Mouse (Mus musculus) stomach, embryonic 14.5 days (tissue): Measurements from ENCODE around the gene Spg20. TPM values are rescaled to one million over a fixed set of nuclear protein-coding genes. Genes with fewer than 3 reads are reported as not detected.

Experiments
- ATAC-seq: fragments of 200-750 bp; cut with Nextera tagmentation; 2 replicates; pipeline ENCODE4 v1.8.0; 2017; ENCODE audit warnings: low read depth, moderate TSS enrichment; ENCODE audit not compliant: insufficient number of reproducible peaks, insufficient read depth, low FRiP score
- H3K27ac ChIP-seq: fragments of 300-500 bp; sonication (generic); 2 replicates; pipeline ENCODE4 v1.5.1; 2014; ENCODE audit warnings: mild to moderate bottlenecking, low read length, moderate library complexity, mixed read lengths
- H3K27me3 ChIP-seq: fragments of 300-500 bp; sonication (generic); 2 replicates; pipeline ENCODE4 v1.6.1; 2014; ENCODE audit warnings: low read length, control low read depth, mixed read lengths; ENCODE audit not compliant: control insufficient read depth, insufficient read depth
- H3K36me3 ChIP-seq: fragments of 300-500 bp; sonication (generic); 2 replicates; pipeline ENCODE4 v1.6.1; 2014; ENCODE audit warnings: mild to moderate bottlenecking, control low read depth, low read length, moderate library complexity, mixed read lengths; ENCODE audit not compliant: control insufficient read depth, insufficient read depth
- H3K4me1 ChIP-seq: fragments of 300-500 bp; sonication (generic); 2 replicates; pipeline ENCODE4 v1.6.1; 2014; ENCODE audit warnings: low read length, control low read depth, mixed read lengths; ENCODE audit not compliant: control insufficient read depth, insufficient read depth
- H3K4me2 ChIP-seq: fragments of 300-500 bp; sonication (generic); replicated peaks from 2 replicates; pipeline ENCODE4 v1.6.1; 2014; ENCODE audit warnings: low read depth, low read length, control low read depth
- H3K4me3 ChIP-seq: fragments of 300-500 bp; sonication (generic); 2 replicates; pipeline ENCODE4 v1.5.1; 2014; ENCODE audit warnings: low read depth, low read length, control low read depth
- H3K9ac ChIP-seq: fragments of 300-500 bp; sonication (generic); replicated peaks from 2 replicates; pipeline ENCODE4 v1.6.1; 2014; ENCODE audit warnings: low read depth, mild to moderate bottlenecking, control low read depth, low read length, moderate library complexity, mixed read lengths
- H3K9me3 ChIP-seq: fragments of 300-500 bp; sonication (generic); 2 replicates; pipeline ENCODE4 v1.6.1; 2016; ENCODE audit warnings: low read depth, low read length, control low read depth; ENCODE audit not compliant: control insufficient read depth
- whole genome bisulfite sequencing: fragments of 180-500 bp; shearing (Covaris S2); extraction: QIAGEN DNeasy Blood & Tissue Kit; methylation state at CpG from one replicate; pipeline ENCODE4 v1.1.7; 2014; 5-methylcytosine and 5-hydroxymethylcytosine counted together
- polyA plus RNA-seq: library from polyadenylated mRNA; unstranded; fragments of >200 nt; fragmentation: Nextera tagmentation; extraction: Ambion mirVana; gene quantifications from 2 replicates; pipeline ENCODE4 v1.2.1, GENCODE M21; 2014

The Spg20 gene
- polyA plus RNA-seq, 1 experiment from 2014 or later: 46.7 TPM

DNA sequence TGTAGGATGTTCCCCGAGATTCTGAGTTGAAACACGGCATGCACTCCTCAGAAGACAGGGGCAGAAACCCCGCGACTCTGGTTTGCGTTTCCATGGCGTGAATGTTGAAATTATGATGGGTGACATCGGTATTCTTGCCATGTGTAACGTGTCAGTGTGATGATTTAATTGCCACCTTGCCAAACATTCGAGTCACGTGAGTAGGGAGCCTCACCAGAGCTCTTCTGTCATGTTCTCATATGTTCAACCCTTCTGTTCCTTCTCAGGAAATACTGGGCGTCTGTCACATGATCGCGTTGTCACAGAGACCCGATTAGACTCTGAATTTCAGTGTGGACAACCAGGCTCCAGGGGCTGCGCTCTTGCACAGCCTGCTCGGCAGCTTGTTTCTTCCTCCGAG, 5.9 kb upstream of the Spg20 start:
- no peak overlapping the region for H3K4me3 ChIP-seq
- H3K9ac ChIP-seq: no peak overlapping the region
- no peaks in the 10 kb centered on the region for H3K4me1 ChIP-seq
- no peaks in the 10 kb centered on the region for H3K9me3 ChIP-seq
- H3K4me2 ChIP-seq: no peak overlapping the region
- H3K27ac ChIP-seq: no peak overlapping the region
- WGBS: 81% methylated on average over 17 of the region's 17 CpGs
- no peak for ATAC-seq
- H3K36me3 ChIP-seq: no peaks in the 10 kb centered on the region
- no peaks in the 10 kb centered on the region for H3K27me3 ChIP-seq

DNA sequence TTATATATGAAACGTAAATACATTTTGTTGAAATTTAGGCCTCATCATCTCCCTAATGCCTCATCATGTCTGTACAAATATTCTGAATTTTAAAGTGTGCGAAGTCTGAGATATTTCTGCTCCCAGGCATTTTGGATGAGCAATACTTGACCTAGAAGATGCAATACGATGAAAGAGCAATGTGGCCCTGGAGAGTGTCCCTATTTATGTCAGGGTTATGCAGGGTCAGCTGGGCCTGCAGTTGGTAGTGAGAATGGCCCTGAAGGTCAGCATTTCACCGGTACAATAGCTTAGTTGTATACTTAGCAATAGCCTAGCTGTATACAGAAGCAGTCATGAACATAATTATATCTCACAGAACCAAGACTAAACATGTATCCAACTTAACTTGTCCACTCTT, 2.8 kb upstream of the Spg20 start:
- Histone ChIP-seq H3K4me2 (no peak overlapping the region), H3K27me3 (no peaks in the 10 kb centered on the region), H3K36me3 (no peaks in the 10 kb centered on the region), H3K4me1 (no peaks in the 10 kb centered on the region), H3K27ac (no peak overlapping the region), H3K9ac (no peak overlapping the region), H3K9me3 (no peaks in the 10 kb centered on the region), H3K4me3 (no peak overlapping the region)
- no peak for ATAC-seq
- WGBS: 74% methylated on average over 4 of the region's 4 CpGs

DNA sequence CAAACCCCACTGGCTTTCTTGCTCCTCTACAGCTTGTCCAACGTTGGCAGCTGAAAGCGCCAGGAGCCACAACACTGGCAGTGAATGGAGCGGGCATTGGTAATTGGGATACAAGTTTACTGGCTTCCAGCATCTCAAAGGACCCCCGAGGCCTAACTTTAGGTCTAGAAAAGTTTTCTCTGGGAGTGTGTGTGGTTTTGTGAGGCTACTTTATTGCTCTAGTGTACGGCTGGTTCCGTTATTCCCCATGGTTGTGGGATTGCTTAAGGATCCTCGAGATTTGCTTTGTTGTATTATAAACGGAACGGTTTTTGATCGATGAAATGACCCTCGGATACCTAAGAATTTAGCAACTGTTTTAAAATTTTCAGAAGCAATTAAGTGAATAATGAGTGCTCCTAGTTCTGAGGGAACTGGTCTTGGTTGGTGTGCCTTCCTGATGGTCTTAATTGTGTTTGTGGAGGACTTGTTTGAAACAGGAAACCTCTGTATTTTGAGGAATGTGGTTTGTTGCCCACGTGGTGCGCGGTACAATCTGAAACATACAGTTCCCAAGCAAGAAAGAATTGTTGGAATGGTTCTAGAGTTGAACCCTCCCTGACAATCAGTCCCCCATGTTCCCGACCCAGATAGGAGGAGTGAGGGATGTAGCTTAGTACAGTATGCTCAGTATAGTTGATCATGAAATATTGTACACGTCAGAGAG, 955 bp downstream of the Spg20 start:
- Histone ChIP-seq H3K9ac (peak overlapping the region; percentile 93), H3K27me3 (no peaks in the 10 kb centered on the region), H3K4me2 (peak overlapping the region; percentile 58), H3K36me3 (peaks cover 10% of the 10 kb centered on the region), H3K4me3 (peak overlapping the region; percentile 88), H3K9me3 (no peaks in the 10 kb centered on the region), H3K27ac (peak overlapping the region; percentile 92; the same call in 1 of the 2 replicates), H3K4me1 (no peaks in the 10 kb centered on the region)
- 36% methylated on average over 16 of the region's 16 CpGs for WGBS
- no peak for ATAC-seq

DNA sequence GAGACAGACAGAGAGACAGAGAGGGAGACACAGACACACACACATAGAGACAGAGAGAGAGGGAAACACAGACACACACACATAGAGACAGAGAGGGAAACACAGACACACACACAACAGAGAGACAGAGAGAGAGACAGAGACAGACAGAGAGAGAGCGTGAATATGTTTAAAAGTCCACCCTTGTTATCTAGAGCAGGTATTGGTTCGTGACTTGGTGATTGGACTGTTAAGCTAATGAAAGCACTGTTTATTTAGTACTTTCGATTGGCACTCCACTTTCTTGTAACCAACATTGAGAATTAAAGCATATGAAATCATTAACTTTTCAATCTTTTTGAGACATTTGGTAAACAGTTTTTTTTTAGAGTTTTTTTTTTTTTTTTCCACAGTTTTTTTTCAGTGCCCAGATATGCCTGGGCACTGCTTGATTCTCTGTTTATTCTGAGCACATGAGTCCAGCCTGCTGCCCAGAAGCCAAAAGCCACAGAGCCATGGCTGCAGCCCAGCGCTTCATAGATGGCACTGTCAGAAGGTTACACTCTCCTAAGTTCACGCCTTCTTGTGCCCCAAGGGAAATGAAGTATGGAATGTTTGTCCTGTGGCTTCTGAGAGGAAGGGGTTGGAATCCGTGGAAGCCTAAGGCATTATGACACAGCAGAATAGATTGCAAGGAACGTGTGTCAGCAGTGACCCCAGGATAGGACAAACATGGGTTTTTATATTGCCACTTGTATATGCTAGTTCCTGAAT, 2.6 kb downstream of the Spg20 start:
- Histone ChIP-seq H3K27ac (no peak overlapping the region), H3K4me1 (no peaks in the 10 kb centered on the region), H3K4me3 (no peak overlapping the region), H3K9me3 (no peaks in the 10 kb centered on the region), H3K27me3 (no peaks in the 10 kb centered on the region), H3K36me3 (peaks cover 22% of the 10 kb centered on the region), H3K4me2 (no peak overlapping the region), H3K9ac (no peak overlapping the region)
- WGBS: 55% methylated on average over 7 of the region's 7 CpGs
- ATAC-seq: no peak

DNA sequence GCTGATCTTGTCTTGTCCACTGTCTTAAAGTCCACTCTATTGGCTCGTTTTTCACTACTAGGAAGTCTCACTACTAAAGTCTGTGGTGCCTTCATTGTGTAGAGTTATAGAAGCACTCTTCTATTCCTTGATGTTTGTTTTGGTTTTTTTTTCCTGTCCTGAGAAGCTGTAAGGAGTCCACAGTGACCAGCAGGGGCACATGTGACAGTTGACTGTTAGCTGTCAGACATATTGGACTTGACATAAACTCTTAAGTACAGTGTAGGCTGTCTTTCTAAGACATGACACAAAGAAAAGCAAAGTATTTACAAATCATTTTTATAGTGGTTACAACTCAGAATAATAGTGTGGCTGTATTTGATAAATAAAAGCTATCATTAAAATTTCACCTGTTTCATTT, 3.2 kb downstream of the Spg20 start:
- H3K9me3 ChIP-seq: no peaks in the 10 kb centered on the region
- WGBS: 53% methylated on average over 1 of the region's 1 CpGs

DNA sequence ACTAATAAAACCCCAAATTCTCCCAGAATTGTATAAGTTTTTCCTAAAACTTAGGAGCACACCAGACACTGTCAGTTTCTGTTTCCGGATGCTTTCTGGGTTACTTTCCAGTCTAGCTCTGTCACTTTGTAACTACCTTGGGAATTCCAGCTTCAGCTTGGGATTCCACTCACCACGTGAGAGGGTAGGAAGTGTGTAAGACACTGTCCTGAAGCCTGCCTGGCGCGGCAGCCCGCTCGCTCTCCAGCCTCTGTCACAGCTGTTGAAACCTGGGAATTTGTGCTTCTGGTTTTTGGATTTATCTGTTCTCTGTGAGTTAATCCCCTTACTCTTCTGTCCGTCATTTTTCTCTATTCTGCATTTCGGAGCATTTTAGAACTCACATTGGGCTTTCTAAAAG, 4.1 kb downstream of the Spg20 start:
- Histone ChIP-seq H3K4me2 (no peak overlapping the region), H3K27me3 (no peaks in the 10 kb centered on the region), H3K4me3 (no peak overlapping the region), H3K9me3 (no peaks in the 10 kb centered on the region), H3K36me3 (peaks cover 30% of the 10 kb centered on the region), H3K9ac (no peak overlapping the region), H3K4me1 (no peaks in the 10 kb centered on the region), H3K27ac (no peak overlapping the region)
- 85% methylated on average over 8 of the region's 8 CpGs for WGBS
- no peak for ATAC-seq

More for the DNA sequence above, 3.2 kb downstream of the Spg20 start:
- Histone ChIP-seq H3K27ac (no peak overlapping the region), H3K36me3 (peaks cover 25% of the 10 kb centered on the region), H3K4me3 (no peak overlapping the region), H3K27me3 (no peaks in the 10 kb centered on the region), H3K9ac (no peak overlapping the region), H3K4me1 (no peaks in the 10 kb centered on the region), H3K4me2 (no peak overlapping the region)
- no peak for ATAC-seq

DNA sequence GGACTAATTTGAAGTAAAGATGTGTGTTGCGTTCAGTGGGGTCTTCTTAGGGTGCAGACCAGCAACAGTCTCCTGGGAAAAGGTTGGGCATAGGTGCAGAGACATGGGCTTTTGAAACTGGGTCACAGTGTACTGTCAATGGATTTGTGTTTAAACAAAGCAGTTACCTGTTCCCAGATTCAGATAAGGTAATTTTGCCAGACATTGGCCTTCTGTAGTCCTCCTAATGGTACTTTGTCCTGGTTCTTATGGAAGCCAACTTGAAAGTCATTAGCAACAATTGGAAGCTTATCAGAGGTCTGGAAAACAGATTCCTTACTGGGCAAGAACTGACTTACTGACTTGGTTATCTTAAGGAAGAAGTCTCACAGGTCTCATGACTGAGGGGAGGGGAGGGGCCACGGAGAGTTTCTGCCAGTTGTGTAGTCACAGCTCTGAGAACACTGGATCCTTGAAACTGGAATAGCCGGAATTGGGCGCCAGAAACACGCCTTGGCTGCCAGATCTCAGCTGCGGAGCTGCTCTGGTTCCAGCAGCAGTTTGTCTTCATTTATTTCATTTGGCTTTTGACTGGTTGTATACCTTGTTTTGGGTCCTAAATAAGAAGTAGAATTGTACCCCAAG, 7.5 kb downstream of the Spg20 start:
- Histone ChIP-seq H3K27ac (no peak overlapping the region), H3K27me3 (no peaks in the 10 kb centered on the region), H3K4me3 (no peak overlapping the region), H3K36me3 (peaks cover 54% of the 10 kb centered on the region), H3K9ac (no peak overlapping the region), H3K4me2 (no peak overlapping the region), H3K9me3 (no peaks in the 10 kb centered on the region), H3K4me1 (no peaks in the 10 kb centered on the region)
- 87% methylated on average over 6 of the region's 6 CpGs for WGBS
- no peak for ATAC-seq

DNA sequence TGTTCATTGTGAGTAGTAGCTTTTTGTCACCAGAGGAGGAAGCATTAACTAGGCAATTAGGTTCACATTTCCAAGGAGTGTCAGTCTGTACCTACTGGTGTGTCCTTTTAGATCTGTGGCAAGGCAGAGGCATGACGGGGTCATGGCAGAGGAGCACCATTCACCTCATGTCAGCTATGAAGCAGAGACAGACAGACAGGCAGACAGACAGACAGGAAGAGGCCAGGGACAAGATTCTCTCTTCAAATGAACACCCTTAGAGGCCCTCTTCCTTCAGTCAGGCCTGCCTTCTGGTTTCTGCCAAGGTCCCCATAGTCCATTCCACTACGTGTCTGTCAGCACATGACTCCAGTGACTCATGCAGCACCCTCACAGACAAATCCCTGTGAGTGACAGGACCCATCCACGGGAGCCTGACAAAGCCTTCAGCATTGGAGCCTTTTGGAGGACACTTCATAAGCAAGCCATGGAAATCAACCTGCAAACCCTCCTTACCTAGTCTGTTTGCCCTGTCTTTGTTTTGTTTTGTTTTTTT, 10.5 kb downstream of the Spg20 start:
- Histone ChIP-seq H3K4me1 (no peaks in the 10 kb centered on the region), H3K4me3 (no peak overlapping the region), H3K9ac (no peak overlapping the region), H3K36me3 (peaks cover 75% of the 10 kb centered on the region), H3K27ac (no peak overlapping the region), H3K27me3 (no peaks in the 10 kb centered on the region), H3K4me2 (no peak overlapping the region), H3K9me3 (no peaks in the 10 kb centered on the region)
- WGBS: 88% methylated on average over 3 of the region's 3 CpGs
- no peak for ATAC-seq
